Mouse (Mus musculus) adrenal gland, adult 10 weeks (tissue): ENCODE measurements around the gene Hexa. TPM values are rescaled to one million over a fixed set of nuclear protein-coding genes. Genes with fewer than 3 reads are reported as not detected.

Source experiments
- polyA plus RNA-seq: library from polyadenylated mRNA; stranded (reverse); fragments of 350-450 nt; fragmentation: Illumina TruSeq; extraction: RNeasy Lipid Tissue Mini Kit (QIAGEN cat#74804); gene quantifications from one replicate; pipeline ENCODE4 v1.2.3, GENCODE M21; 2014; ENCODE audit warnings: low read depth, low replicate concordance

The Hexa gene
- polyA plus RNA-seq: 45.4 TPM

GRCm38 (mm10) chr9:59539441-59540137 lies at the start of gene Hexa, which contains the start of gene Tmem202:
TSS of gene Hexa (plus strand) at chr9:59539540.
TSS of gene Tmem202 (minus strand) at chr9:59539847.

GRCm38 (mm10) chr9:59577844-59578504 lies 38.6 kb downstream of the Hexa start, which contains the start of gene Celf6:
TSS of gene Celf6 (plus strand) at chr9:59577917.

Other genes with a start within 250 kb of the Hexa start
- 37.1 TPM for gene Adpgk, start 248.0 kb upstream of the Hexa start, polyA plus RNA-seq
- gene Bbs4, start 186.0 kb upstream of the Hexa start, polyA plus RNA-seq: 21.9 TPM
- 185 TPM for gene Arih1, start 52.9 kb upstream of the Hexa start, polyA plus RNA-seq
- gene Tmem202, start 307 bp downstream of the Hexa start, polyA plus RNA-seq: 7.0 TPM
- 2.4 TPM for gene Celf6, start 38.4 kb downstream of the Hexa start, polyA plus RNA-seq
- gene Parp6, start 77.7 kb downstream of the Hexa start, polyA plus RNA-seq: 24.9 TPM
- gene Pkm, start 116.8 kb downstream of the Hexa start, polyA plus RNA-seq: 54.8 TPM
- not detected for gene Gramd2, start 140.6 kb downstream of the Hexa start, polyA plus RNA-seq
- 20.9 TPM for gene Senp8, start 211.2 kb downstream of the Hexa start, polyA plus RNA-seq
- 27.8 TPM for gene Myo9a, start 211.4 kb downstream of the Hexa start, polyA plus RNA-seq